Mouse (Mus musculus): Measurements from ENCODE around the gene Cd46.

DNA sequence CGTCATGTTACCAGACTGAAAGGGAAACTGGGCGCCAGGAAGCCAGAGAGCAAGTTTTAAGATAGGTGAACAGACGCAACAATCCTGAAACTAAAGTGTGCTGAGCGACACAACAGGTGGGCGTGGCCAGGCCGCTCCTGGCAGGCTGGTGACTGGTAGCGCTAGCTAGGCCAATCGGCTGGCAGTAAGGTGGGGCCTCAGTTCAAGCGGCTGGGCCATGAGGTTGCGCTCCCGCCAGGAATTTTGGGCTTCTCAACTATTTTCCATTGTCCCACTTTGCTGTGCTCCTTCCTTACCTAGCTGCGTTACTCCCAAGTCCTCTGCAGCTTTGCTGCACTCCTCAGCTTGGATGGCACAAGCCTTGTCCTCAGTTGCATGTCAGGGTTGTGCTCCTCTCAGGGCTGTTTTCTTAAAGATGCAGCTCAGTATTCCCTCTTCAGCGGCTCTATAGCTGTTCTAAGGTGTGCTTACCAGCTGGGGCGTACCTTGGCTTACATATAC, at the start of gene Cd46:
- TF ChIP-seq CTCF (IDR thresholded peaks at IDR 0.05; ENCODE audit: control insufficient read depth, insufficient read depth, insufficient read length) = no peak
- TF ChIP-seq MYOD1 (IDR thresholded peaks at IDR 0.05; ENCODE audit: control insufficient read depth, insufficient read length, low read depth) = no peak
- TF ChIP-seq CEBPB (IDR thresholded peaks at IDR 0.05; ENCODE audit: low read depth) = no peak
- TF ChIP-seq USF1 (IDR thresholded peaks at IDR 0.05; ENCODE audit: low read depth) = no peak
- no peak for TF ChIP-seq MAX (IDR thresholded peaks at IDR 0.05)
- no peak for TF ChIP-seq MYOG (IDR thresholded peaks at IDR 0.05; ENCODE audit: control insufficient read depth, extremely low read depth, insufficient read length)

Measured in C2C12 (cell line).